Mouse (Mus musculus) adrenal gland, adult 8-10 months (tissue): ENCODE results near the gene Kcnma1. TPM values are rescaled to one million over a fixed set of nuclear protein-coding genes. Genes with fewer than 3 reads are reported as not detected.
A peak's percentile ranks its signal among the peaks of the same experiment; 100 is the strongest.

Experiments used
- DNase-seq: peaks from one replicate; pipeline ENCODE4 v3.0.0; 2022
- total RNA-seq, 4 experiments: library from RNA; stranded (reverse); gene quantifications; 2 replicates each; pipeline ENCODE4 v1.2.4; 2022

Kcnma1 gene
- total RNA-seq, 4 experiments from 2014 or later: 66.1 to 162 (median 106) TPM

DNA sequence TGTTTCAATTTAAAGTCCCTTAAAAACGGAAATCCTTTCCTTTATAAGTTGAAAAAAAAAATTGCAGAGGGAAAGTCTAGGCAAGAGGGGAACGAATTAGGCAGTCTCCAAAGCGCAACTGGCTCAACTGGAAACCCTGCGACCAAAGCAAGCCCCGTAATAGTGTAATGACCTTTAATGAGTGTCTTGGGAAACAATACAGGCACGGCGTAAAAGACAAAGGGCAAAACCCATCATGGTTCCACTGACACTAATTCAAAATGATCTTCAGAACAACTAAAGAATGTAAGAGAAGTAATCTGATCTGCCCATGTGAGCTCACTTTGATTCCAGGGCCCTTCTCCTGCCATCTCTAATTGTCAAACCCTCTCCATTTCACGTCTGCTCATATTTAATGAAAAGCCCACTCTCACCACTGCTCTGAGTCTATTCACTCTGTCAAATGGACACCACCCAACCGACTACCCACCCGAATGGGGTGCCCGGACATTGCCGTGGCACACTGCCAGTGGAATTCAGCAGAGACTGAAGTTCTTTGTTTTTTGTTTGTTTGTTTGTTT lies 591.7 kb downstream of the Kcnma1 start:
- no peak for DNase-seq

DNA sequence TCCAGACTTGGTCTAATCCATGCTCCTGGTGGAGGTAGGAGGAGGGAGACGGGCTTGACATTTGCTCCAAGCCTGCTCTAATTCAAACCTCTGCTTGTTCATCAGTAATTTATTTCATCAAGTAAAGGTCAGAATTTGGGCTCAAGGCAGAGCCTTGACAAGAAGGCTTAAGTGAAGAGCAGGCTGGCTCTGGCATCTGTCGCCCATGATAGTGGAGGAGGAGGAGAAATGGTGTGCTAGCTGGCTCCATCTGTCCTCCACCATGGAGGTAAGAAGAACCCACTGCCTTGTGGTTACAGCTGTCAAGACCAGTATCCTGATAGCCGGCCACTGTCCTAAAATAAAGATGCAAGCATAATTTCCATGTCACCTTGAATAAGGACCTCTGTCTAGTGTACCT lies 595.3 kb downstream of the Kcnma1 start:
- DNase-seq: no peak

DNA sequence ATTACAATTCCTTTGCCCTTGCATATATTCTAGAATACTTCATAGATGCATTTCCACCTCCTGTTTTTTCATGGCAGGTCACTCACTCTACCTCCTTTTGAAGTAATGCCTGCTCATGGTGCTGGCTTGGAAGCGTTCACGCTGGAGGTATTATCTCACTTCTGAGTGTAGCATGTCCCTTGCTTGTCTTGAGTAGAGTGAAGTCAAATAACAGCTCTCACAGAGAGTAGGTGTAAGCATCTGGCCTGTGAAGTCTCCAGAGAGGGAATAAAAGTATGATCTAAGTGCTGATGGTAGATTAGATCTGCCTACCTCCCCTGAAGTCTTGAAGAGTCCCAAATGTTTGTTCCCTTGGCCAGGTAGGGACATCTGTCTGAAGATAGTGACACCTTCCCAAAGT lies 607.2 kb downstream of the Kcnma1 start:
- DNase-seq: no peak

DNA sequence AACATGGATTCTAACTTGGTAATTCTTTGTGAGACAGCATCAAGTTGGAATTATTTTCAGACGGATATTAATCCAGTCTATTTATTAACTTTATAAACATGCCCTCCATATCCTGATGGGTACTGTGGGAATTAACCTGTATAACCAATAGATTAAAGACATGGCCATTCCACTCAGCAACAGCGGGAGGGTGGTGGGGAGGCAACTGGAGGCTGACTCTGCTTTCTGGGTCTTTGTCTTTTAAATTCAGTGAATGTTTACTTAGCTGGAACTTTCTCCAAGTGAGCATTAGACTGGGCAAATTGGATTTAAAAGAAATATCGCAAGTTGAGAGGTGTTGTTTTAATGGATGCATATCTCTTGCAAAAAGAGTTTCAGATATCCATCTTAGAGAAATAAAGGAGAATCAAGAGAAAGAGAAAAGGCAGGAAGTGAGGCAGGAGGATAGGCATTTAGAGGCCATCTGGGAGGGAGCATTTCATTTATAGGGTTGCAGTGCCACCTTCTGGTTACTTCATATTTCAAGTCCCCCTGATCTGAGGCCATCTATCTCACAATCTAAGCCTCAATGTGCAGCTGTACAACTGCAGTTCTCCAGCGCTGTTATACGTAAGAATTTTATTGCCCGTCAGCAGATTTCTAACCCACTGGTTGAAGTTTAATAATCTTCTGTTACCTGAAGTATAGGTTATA lies 613.4 kb downstream of the Kcnma1 start:
- DNase-seq: peak; percentile 22

DNA sequence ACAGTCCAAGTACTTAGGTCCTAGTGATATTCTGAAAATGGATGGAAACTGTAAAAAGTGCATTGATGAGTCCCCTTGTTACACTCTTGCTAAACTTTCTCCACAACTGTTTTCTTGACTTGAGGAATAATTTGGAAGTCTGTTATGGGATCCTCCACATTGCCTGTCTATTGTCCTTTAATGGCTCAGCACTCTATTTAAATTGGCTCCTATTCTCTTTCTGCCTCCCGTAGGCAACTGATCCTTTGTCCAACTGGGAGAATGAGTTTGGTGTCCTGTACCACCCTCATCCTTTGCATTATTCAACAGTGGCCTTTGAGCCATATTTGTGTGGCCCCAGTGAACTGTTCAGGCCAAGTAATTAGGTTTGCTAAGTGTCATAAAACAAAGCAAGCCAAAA lies 616.6 kb downstream of the Kcnma1 start:
- no peak for DNase-seq

DNA sequence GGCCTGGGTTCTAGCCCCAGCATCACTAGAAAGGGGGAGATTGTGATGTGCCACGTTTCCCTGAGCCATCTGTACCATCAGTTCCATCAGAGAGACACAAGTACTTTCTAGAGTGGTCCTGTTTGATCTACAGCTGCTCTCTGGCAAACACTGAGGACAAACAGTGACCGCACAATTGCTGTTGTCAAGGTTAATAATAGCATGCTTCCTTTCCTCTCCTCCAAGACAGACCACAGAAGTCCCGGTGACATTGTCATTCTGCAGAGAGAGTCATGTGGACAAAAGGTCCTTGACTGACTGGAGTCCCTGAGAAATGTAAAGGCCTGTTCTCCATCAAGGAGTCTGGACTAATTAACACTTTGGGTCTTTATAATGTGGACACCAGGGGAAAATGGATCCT lies 622.7 kb downstream of the Kcnma1 start:
- no peak for DNase-seq

DNA sequence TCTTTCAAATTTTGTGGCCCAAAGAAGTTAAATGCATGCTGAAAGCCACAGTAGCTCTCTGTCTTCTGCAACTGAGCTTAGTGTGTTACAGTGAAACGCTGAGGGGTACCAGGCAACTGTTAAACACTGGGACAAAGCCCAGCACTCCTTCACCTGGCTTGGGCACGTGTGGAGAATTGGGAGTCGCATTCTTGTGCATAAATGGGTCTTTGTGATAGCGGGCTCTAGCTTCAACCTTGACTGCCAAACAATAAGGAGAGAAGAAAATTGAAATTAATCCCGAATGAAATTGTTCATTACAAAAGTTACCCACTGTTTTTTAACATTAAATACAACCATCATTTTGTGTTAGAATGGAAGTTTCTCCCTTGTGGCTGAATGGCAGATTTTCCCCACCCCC lies 623.5 kb downstream of the Kcnma1 start:
- DNase-seq: no peak

DNA sequence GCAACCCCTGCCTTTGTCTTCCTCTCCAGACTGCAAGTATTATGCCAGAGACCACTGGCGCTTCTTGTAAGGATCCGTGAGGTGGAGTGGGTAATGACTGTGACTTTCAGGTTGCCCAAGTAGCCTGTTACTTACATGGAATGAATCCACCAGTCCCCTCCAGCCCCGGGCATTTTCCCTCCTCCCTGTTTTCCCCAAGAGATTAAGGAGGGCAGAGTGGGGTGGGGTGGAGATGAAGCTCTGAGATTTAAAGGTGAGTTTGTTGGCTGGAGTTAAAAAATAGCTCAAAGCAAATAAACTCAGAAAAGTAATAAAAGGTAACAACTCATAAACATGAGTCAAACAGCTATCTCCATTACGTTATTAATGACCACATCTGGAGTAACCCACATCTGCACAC lies 624.1 kb downstream of the Kcnma1 start:
- DNase-seq: no peak

DNA sequence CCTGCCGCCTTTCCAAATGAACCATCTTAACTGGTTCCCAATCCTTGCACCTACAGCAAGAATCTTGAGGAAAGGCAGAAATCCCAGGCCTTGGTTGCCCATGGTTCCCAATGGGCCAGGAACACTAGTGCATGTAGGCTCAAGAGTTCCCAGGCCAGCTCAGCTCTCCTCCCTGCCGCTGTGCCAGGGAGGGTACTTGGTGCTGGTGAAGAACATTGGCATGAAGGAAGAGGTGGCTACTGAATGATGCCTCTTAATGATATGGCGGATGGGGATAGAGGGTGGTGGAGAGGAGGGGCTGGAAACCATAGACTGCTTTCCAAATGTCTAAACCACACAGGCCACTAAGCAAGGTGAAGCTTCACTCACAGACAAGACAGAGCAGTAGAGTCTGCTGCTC lies 627.5 kb downstream of the Kcnma1 start:
- no peak for DNase-seq

DNA sequence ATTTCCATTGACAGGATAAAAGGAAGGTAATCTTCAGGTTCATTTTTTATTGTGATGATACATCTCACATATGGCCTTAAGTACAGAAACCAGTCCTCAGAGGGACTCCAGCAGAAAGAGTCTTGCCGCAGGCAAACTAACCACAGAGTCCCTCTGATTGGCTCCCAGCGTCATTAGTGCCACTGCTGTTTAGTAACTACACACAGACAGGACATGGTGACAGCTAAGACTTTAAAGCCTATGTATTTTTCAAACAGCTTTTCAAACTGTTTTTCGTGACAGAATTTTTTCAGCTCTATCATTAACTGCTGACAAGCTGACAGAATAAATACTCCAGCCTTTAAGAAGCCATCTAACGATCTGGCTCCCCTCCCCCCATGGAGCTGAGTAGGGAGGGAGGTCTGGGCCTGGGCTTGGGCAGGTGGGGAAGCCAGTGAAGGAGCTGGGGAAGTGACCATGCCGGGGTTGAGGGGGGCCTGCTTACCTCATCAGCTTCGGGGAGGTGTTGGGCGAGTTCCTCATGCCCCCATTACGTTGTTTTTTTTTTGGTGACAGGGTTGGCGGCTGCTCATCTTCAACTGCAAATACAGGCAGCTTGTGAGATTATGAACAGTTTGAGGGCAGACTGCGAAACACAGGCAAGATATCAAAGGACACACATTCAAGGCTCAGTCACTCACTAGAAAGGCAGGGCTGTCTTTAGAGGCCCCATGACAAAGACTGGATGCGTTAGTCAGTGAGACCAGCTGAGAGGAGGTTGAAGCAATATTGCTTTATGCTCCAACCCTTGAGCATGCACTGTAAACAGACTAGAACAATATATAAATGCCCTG lies 628.3 kb downstream of the Kcnma1 start:
- DNase-seq: no peak

DNA sequence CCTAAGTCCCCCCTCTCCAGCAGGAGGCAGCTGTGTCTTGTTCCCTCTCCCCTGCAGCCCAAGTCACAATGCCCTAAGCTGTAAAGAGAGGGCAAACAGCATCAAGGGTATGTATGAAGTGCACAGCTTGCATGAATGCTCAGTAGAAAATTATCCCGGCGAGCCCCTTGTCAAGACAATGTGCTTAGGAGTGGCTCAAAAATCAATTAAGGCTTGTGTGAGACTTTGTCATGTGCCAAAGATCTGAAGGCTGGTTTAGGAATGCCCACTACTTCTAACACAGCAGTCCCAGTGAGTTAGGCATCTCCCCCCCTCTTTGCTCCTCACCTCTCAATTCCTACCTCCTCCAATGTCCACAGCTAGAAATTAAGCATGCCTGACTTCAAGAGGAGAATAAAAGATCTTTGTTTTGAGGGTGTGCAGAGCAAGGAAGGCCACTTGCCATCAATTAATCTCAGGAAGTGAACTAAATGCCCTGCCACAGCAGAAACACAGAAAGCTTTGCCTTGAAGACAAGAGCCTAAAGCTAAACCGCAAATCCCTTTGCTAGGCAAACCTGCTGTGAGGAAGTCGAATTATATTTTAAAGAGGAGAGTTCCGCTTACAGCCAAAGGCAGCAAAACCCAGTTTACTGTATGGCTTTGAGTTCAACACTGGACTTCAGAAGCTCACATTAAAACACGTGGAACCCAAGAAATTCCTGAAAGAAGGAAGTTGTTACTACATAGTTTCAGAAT lies 635.8 kb downstream of the Kcnma1 start:
- no peak for DNase-seq

DNA sequence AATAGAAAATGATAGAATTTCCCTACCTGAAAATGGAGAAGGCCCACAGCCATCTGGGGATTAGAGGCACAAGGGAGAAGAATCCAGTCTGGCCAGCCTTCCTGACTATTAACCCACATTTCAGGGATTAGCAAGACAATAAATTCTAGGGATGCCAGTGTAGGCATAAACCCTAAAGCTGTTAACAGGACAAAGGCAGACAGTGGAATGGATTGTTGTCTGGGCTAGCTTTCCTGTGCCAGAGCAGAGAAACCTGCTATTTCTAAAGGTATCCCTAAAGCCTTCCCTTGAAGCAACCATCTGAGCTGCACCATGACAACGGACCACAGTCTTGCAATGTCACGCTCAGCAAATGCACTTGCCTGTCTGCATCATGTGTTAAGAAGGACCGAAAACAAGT lies 642.3 kb downstream of the Kcnma1 start:
- no peak for DNase-seq

DNA sequence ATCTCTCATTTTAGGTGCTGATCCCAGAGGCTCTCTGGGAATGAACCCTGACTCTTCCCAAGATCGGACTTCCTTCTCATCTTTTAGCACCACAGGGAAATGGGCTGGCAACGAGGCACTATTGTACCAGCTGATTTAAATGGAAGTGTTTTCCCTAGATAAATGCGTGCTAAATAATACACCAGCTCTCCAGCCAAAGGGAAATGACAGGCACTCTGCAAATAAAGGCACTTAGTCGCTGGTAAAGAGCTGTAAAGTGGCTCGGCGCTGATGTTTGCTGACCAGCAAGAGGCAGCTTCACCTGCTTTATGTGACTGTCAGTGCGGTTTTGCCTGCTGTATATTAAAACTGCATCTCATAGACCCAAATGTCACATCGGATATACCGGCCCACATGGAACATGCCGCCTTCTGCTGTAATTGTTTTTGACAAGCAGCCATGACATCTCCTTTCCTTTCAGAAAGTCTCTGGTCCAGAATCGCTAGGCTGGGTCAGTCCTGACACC lies 653.7 kb downstream of the Kcnma1 start:
- no peak for DNase-seq

DNA sequence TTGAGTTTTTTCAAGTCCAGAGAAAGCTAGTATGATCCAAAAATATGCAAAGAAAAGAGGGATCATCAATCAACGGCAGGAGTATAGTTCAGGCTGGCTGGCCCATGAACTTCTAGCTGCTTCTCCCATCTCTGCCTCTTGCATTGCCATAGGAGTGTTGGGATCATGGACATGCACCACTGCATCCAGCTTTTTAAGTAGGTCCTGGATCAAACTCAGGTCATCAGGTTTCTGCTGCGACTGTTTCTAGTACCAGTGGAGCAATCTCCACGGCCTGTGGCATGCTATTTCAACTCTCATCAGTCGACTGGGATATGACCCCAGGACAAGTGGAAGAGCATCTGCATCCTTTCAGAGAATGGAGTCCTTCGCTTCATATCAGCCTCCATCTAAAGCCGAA lies 655.5 kb downstream of the Kcnma1 start:
- DNase-seq: no peak

DNA sequence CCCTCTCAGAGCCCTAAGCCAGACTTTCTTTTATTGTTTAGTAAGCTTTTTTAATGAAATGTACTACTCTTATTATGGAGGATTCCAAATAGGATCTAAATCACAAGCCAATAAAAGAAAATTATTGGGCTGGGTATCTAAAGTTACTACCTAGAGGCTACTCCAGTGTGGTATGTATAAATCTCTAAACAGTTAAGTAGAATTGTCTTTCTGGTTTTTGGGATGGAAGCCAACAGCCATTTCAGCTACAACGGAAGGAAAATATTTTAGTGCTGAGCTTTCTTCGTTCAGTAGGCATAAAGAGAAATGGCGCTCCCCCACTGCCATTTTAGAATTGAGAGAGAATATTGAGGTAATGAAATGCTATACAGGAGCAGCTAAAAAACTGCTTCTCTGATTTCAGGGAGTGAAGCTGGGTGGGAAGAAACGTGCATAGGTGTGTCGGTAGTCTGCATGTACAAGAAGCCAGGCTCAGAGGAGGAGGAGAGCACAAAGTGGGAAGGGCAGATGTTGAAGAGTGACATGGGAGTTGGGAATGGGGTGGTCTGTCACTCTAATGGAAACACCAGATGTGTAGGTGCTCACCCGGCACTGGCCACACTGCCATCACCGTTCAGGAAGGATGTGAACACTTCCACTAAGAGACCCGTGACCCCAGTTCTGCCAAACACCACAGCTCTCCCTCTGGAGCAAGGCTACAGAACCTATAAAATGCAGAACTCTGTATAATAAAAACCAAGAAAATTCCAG lies 656.6 kb downstream of the Kcnma1 start:
- DNase-seq: no peak

DNA sequence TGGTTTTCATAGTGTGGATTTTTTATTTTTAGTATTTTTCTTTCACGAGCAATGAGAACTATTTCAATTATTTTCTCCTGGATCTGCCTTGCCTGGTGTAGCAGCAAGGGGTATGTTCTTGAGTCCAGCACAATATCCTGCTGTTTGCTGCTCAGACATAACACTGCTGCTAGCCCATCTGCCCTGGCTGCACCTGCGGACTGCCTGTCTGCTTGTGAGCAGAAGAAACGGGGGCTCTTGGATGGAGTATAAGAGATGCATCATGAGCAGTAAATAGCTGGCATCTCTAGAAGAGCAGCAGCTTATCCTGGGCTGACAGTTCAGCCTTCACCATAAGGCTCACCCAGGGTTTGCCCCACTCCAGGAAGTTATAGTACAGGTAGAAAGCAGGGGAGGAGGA lies 687.5 kb downstream of the Kcnma1 start:
- no peak for DNase-seq

DNA sequence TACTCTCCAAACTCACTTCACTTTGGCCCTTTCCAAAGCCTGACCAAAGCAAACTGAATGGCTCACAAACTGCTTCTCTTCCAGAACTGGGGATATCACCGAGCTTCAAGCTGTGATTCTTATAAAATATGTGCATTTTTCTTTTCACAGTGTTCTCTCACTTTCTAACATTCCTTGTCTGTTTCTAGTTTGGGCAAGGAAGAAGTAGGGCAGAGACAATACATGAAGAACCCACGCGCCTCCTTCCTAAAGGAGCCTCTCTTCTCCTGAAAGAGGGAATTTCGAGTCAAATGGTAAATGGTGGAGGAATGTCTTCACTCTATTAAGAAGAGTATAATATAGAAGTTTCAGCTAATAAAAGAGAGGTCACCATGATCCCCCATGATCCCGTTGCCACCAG lies 709.0 kb downstream of the Kcnma1 start:
- no peak for DNase-seq

DNA sequence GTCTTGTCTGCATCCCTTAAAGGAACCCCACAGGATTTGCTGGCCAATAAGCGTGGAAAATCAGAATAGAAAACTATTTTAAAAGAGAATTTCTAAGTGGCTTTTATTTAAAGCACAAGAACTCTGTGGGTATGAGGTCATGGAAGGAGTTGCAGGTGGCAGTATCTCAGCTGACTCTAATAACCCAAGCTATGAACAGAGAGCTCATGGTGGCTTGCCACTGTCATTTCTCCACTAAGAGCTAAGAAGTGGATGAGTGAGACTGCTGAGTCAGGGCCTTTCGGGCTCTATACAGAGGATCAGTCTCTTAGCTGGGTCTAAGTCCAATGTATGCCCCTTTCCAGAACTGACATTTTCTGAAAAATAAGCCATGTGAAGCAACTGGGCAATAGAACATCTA lies 713.8 kb downstream of the Kcnma1 start:
- no peak for DNase-seq

DNA sequence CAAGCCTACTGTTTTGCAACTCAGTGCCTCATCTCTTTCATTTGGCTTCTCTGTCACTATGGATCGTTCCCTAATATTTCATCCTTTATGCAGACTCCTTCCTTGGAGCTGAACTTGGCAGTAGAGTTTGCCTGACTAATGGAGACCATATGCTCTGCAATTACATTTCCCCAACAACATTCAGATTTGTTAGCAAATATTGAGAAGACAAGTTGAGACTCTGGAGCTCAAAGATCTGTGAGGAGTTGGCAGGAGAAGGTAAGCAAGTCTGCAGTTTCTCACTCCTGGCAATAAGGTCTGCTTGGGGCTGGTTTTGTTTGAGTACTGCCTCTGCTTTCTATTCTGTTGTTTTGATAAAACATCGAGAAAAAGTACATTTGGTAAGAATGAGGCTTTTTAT lies 723.7 kb downstream of the Kcnma1 start:
- no peak for DNase-seq

DNA sequence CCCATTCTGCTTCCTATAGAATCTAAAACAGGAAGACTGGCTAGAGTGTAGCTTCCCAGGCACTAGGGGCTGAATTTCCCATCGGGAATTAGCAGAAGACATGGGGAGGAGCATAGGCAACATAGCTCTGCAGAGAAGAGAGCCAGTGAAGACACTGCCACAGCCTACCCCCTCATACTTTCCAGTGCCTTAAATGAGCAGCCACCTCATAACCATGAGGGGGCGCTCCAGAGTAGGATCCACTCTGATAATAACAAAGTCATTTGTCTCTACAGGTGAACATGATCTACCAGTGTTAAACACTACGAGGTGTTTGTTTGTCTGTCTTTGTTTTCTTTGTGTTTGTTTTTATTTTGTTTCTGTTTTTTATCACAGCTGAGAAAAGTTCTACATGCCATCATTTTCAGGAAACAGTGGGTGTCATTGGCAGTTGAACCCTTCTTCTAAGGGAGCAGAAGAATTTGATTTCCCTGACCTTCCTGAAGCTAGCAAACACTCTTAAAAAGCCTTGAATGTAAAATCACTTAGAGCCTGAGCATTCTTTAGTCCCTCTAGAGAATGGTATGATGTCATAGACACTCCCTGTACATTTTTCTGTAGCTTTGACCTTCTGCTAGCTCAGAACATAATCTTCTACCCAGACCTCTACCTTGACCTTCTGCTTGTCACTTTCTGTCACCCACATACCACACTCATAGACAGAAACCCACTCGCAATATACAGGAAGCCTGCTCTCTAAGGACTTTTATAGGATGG lies 747.6 kb downstream of the Kcnma1 start:
- DNase-seq: no peak

DNA sequence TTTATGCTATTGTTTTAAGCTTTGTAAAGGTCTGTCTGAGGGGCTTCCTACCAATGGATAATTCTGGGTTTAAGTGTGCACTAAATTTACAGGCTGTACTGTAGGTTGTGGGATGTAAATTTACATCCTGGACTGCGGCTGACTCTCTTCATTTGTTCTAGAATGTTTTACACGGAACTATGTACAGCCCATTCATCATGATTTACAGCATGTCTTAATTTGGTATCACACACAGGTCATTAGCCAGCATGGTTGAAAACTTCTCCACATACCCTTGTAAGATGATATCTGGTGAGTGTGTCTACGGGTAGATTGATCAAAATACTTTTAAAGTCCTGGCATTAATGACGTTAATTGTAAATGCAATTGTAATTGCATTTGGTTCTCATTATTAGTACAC lies 761.1 kb downstream of the Kcnma1 start:
- DNase-seq: no peak
